Mouse (Mus musculus): Measurements from ENCODE around the gene Ank3.

DNA sequence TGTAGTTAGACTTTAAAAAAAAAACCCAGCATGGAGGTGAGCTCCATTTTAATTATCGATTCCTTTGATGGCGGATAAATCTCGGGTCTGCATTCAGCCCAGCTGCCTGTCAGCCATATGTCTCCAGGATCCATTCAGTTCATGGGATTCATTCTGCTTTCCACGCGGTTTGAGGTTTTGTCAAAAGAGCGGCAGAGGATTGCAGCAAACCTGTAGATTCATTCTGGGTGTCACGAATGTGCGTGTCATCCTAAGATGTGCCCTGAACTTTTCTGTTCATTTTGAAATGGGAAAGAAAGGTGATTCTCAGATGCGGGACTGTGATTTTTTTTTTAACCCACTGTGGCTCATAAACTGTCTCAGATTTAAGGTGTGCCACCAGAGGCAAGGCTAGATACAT lies 136.1 kb downstream of the Ank3 start:
- TF ChIP-seq CTCF (IDR thresholded peaks at IDR 0.05; ENCODE audit: borderline replicate concordance, extremely low read depth, insufficient read depth, insufficient read length) (no peak), POLR2A (IDR thresholded peaks at IDR 0.05; ENCODE audit: borderline replicate concordance, extremely low read depth, insufficient read depth, insufficient read length, poor library complexity, severe bottlenecking) (no peak)

Measured in brain, embryonic 14.5 days (tissue).